Mouse (Mus musculus): ENCODE data around the gene Gramd4. TPM values are rescaled to one million over a fixed set of nuclear protein-coding genes. Genes with fewer than 3 reads are reported as not detected.

The Gramd4 gene
- total and polyA plus RNA-seq, 2 experiments from 2014 or later = 16.2 to 35.0 TPM

GRCm38 (mm10) chr15:86181941-86182439 is 124.5 kb downstream of the Gramd4 start:
- Histone ChIP-seq H3K4me3 (ENCODE audit: low read depth, low read length) (no peak overlapping the region), H3K4me1 (ENCODE audit: control insufficient read depth, insufficient read depth) (peaks cover 39% of the 10 kb centered on the region), H3K27ac (ENCODE audit: low read depth) (peak overlapping the region; percentile 78), H3K9ac (replicated peaks; ENCODE audit: low read depth, low read length) (no peak overlapping the region), H3K27me3 (ENCODE audit: control insufficient read depth, insufficient read depth, low read length) (no peaks in the 10 kb centered on the region), H3K9me3 (replicated peaks; ENCODE audit: control insufficient read depth, low read length) (no peaks in the 10 kb centered on the region), H3K4me2 (ENCODE audit: low read depth, low read length) (peak overlapping the region; percentile 38), H3K36me3 (replicated peaks; ENCODE audit: control insufficient read depth, insufficient read depth, low read length) (no peaks in the 10 kb centered on the region)
- WGBS = 12% methylated on average over 11 of the region's 11 CpGs
- ATAC-seq (ENCODE audit: insufficient read depth, low read depth) (no peak), DNase-seq (ENCODE audit: low spot score) (no peak)
- TF ChIP-seq EP300 (IDR thresholded peaks at IDR 0.05; ENCODE audit: low read depth) (peak; percentile 49; the same call in 1 of the 2 replicates), CTCF (IDR thresholded peaks at IDR 0.05; ENCODE audit: low read depth) (no peak)

GRCm38 (mm10) chr15:86182646-86183045 is 125.2 kb downstream of the Gramd4 start:
- H3K36me3 ChIP-seq (replicated peaks; ENCODE audit: control insufficient read depth, insufficient read depth, low read length) = no peaks in the 10 kb centered on the region
- peak overlapping the region; percentile 38 for H3K4me2 ChIP-seq (ENCODE audit: low read depth, low read length)
- no peak overlapping the region for H3K4me3 ChIP-seq (ENCODE audit: low read depth, low read length)
- no peaks in the 10 kb centered on the region for H3K9me3 ChIP-seq (replicated peaks; ENCODE audit: control insufficient read depth, low read length)
- no peak for ATAC-seq (ENCODE audit: insufficient read depth, low read depth)
- H3K27ac ChIP-seq (ENCODE audit: low read depth) = peak overlapping the region; percentile 78
- WGBS = 19% methylated on average over 13 of the region's 13 CpGs
- no peak overlapping the region; the same call in 1 of the 2 replicates for H3K9ac ChIP-seq (replicated peaks; ENCODE audit: low read depth, low read length)
- no peak for DNase-seq (ENCODE audit: low spot score)
- H3K27me3 ChIP-seq (ENCODE audit: control insufficient read depth, insufficient read depth, low read length) = no peaks in the 10 kb centered on the region
- TF ChIP-seq CTCF (IDR thresholded peaks at IDR 0.05; ENCODE audit: low read depth) (no peak), EP300 (IDR thresholded peaks at IDR 0.05; ENCODE audit: low read depth) (no peak)
- peaks cover 38% of the 10 kb centered on the region for H3K4me1 ChIP-seq (ENCODE audit: control insufficient read depth, insufficient read depth)

DNA sequence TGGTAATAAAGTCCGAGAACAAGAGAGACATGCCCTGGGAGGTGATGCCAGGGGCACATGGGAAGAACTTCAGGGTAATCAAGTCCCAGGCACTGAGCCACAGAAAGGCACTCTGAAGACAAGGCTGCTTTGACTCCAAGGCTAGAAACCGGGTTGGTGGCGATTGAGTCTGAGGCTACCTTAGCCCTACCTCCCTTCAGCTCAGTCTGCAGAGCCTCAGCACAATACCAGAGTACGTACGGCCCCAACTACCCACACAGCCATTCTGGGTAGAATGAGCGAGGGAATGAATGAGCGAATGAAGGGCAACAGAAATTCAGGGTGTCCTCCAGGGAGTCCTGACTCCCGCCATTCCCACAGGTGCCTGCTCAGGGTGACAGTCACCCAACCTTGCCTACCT is 126.0 kb downstream of the Gramd4 start:
- no peak overlapping the region; the same call in 1 of the 2 replicates for H3K9ac ChIP-seq (replicated peaks; ENCODE audit: low read depth, low read length)
- ATAC-seq (ENCODE audit: insufficient read depth, low read depth) = no peak
- H3K4me1 ChIP-seq (ENCODE audit: control insufficient read depth, insufficient read depth) = peaks cover 39% of the 10 kb centered on the region
- no peaks in the 10 kb centered on the region for H3K36me3 ChIP-seq (replicated peaks; ENCODE audit: control insufficient read depth, insufficient read depth, low read length)
- peak overlapping the region; percentile 85; the same call in 1 of the 2 replicates for H3K4me2 ChIP-seq (ENCODE audit: low read depth, low read length)
- H3K4me3 ChIP-seq (ENCODE audit: low read depth, low read length) = peak overlapping the region; percentile 15; the same call in 1 of the 2 replicates
- no peak for DNase-seq (ENCODE audit: low spot score)
- 93% methylated on average over 8 of the region's 8 CpGs for WGBS
- peak overlapping the region; percentile 78; the same call in 1 of the 2 replicates for H3K27ac ChIP-seq (ENCODE audit: low read depth)
- no peaks in the 10 kb centered on the region for H3K9me3 ChIP-seq (replicated peaks; ENCODE audit: control insufficient read depth, low read length)
- TF ChIP-seq CTCF (IDR thresholded peaks at IDR 0.05; ENCODE audit: low read depth) (no peak), EP300 (IDR thresholded peaks at IDR 0.05; ENCODE audit: low read depth) (no peak)
- no peaks in the 10 kb centered on the region for H3K27me3 ChIP-seq (ENCODE audit: control insufficient read depth, insufficient read depth, low read length)

DNA sequence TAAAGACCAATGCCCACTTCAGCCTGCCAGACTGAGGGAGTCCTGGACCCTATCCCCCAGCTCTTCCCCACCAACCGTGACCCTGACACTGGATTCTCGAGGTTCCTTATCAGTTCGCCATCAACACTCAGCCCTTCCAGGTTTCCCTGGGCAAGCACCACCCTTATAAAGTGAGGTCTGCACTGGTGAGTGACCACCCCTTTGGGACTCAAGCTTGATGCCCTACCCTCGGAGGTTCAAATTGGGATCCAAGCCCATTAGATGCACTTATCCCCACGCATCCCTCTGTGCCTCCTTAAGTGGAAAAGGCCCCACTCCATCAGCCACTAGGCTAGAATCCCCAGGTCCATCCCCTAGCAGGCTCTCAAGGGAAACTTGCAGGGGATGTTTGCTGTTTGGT is 126.6 kb downstream of the Gramd4 start:
- ATAC-seq (ENCODE audit: insufficient read depth, low read depth) = no peak
- Histone ChIP-seq H3K9ac (replicated peaks; ENCODE audit: low read depth, low read length) (peak overlapping the region; percentile 92), H3K27ac (ENCODE audit: low read depth) (peak overlapping the region; percentile 96; the same call in 1 of the 2 replicates), H3K27me3 (ENCODE audit: control insufficient read depth, insufficient read depth, low read length) (no peaks in the 10 kb centered on the region), H3K36me3 (replicated peaks; ENCODE audit: control insufficient read depth, insufficient read depth, low read length) (no peaks in the 10 kb centered on the region), H3K9me3 (replicated peaks; ENCODE audit: control insufficient read depth, low read length) (no peaks in the 10 kb centered on the region), H3K4me3 (ENCODE audit: low read depth, low read length) (peak overlapping the region; percentile 85), H3K4me2 (ENCODE audit: low read depth, low read length) (peak overlapping the region; percentile 85), H3K4me1 (ENCODE audit: control insufficient read depth, insufficient read depth) (peaks cover 45% of the 10 kb centered on the region)
- WGBS = 50% methylated on average over 5 of the region's 5 CpGs
- no peak for TF ChIP-seq EP300 (IDR thresholded peaks at IDR 0.05; ENCODE audit: low read depth)
- no peak for TF ChIP-seq CTCF (IDR thresholded peaks at IDR 0.05; ENCODE audit: low read depth)
- no peak for DNase-seq (ENCODE audit: low spot score)

GRCm38 (mm10) chr15:86184851-86185688 is 127.6 kb downstream of the Gramd4 start:
- peak; percentile 21 for ATAC-seq (ENCODE audit: insufficient read depth, low read depth)
- H3K27me3 ChIP-seq (ENCODE audit: control insufficient read depth, insufficient read depth, low read length) = no peaks in the 10 kb centered on the region

More at GRCm38 (mm10) chr15:86184851-86185688, 127.6 kb downstream of the Gramd4 start:
- Histone ChIP-seq H3K9me3 (replicated peaks; ENCODE audit: control insufficient read depth, low read length) (no peaks in the 10 kb centered on the region), H3K4me3 (ENCODE audit: low read depth, low read length) (peak overlapping the region; percentile 85), H3K4me1 (ENCODE audit: control insufficient read depth, insufficient read depth) (peaks cover 53% of the 10 kb centered on the region), H3K36me3 (replicated peaks; ENCODE audit: control insufficient read depth, insufficient read depth, low read length) (no peaks in the 10 kb centered on the region), H3K4me2 (ENCODE audit: low read depth, low read length) (peak overlapping the region; percentile 85), H3K9ac (replicated peaks; ENCODE audit: low read depth, low read length) (peak overlapping the region; percentile 92), H3K27ac (ENCODE audit: low read depth) (peak overlapping the region; percentile 96)
- under 1% methylated on average over 70 of the region's 70 CpGs for WGBS
- no peak for TF ChIP-seq EP300 (IDR thresholded peaks at IDR 0.05; ENCODE audit: low read depth)
- TF ChIP-seq CTCF (IDR thresholded peaks at IDR 0.05; ENCODE audit: low read depth) = no peak
- DNase-seq (ENCODE audit: low spot score) = no peak

Data from heart, postnatal 0 days (tissue).